In genomic region chr17:56842173-56842572, GRCm38 (mm10) we compare ENCODE assay signal across 24 mouse cellular contexts. TPM values are rescaled to one million over a fixed set of nuclear protein-coding genes. Genes with fewer than 3 reads are reported as not detected.
DNase-seq lines count a peak whose midpoint lies in the region; ATAC-seq lines count a peak whose summit lies in the region.
"Had no signal": no experiment of that assay in that cellular context is flagged by ENCODE, and none has a peak within 500 bp of the region (broad histone marks: within the 10 kb centered on the region; RNA-seq: fewer than 3 reads in every experiment).

No protein-coding gene starts in this region.

- H3K36me3 ChIP-seq in hindbrain, embryonic 12.5 days, result no peaks in the 10 kb centered on the region
- H3K36me3 ChIP-seq: embryonic facial prominence, embryonic 10.5 days; heart, embryonic 15.5 days had no signal

- WGBS in hindbrain, embryonic 12.5 days, result 87% methylated on average over 5 of the region's 5 CpGs

- no peaks in the 10 kb centered on the region for H3K27me3 ChIP-seq in hindbrain, embryonic 12.5 days
- H3K27me3 ChIP-seq: heart, embryonic 15.5 days had no signal

- H3K9ac ChIP-seq in hindbrain, embryonic 12.5 days, result no peak overlapping the region
- H3K9ac ChIP-seq: heart, embryonic 15.5 days; hindbrain, embryonic 14.5 days had no signal

- peak; percentile 42; the same call in 1 of the 2 replicates for ATAC-seq in common myeloid progenitor, adult 5-6 weeks (replicated peaks; ENCODE audit: low read depth, poor library complexity, severe bottlenecking)
- peak; percentile 43; the same call in 1 of the 2 replicates for ATAC-seq in megakaryocyte, adult 5-6 weeks (ENCODE audit: poor library complexity, severe bottlenecking)
- ATAC-seq in hindbrain, embryonic 12.5 days (ENCODE audit: low FRiP score), result no peak
- ATAC-seq: forebrain, embryonic 14.5 days had no signal

- no peak overlapping the region for H3K4me2 ChIP-seq in hindbrain, embryonic 12.5 days (replicated peaks)
- H3K4me2 ChIP-seq: heart, embryonic 11.5 days; heart, embryonic 15.5 days; hindbrain, embryonic 14.5 days had no signal

- no peaks in the 10 kb centered on the region for H3K4me1 ChIP-seq in hindbrain, embryonic 12.5 days
- H3K4me1 ChIP-seq: embryonic facial prominence, embryonic 10.5 days; heart, embryonic 15.5 days had no signal

- H3K9me3 ChIP-seq in hindbrain, embryonic 12.5 days (replicated peaks), result no peaks in the 10 kb centered on the region
- H3K9me3 ChIP-seq: embryonic facial prominence, embryonic 10.5 days; heart, embryonic 15.5 days had no signal

- peak; percentile 51 for DNase-seq in lung, postnatal 36 days
- DNase-seq in lung, postnatal 14 days, result no peak
- DNase-seq in adrenal gland, adult (ENCODE audit: inconsistent age in 2 of 2, low spot score in 1 of 2), result no peak
- DNase-seq in right cerebral cortex, postnatal 14 days, result no peak
- DNase-seq: adrenal gland, adult 2 months; adrenal gland, postnatal 25 days; cerebellum, adult 18-20 months; cerebellum, adult 9-11 months; cerebellum, postnatal 36 days; heart, adult 2 months; heart, postnatal 14 days had no signal

- H3K27ac ChIP-seq in hindbrain, embryonic 12.5 days, result no peak overlapping the region
- H3K27ac ChIP-seq: embryonic facial prominence, embryonic 10.5 days; gastrocnemius, adult 2 months; heart, adult 2 months; heart, embryonic 15.5 days; hindbrain, embryonic 14.5 days had no signal

- H3K4me3 ChIP-seq in hindbrain, embryonic 12.5 days, result no peak overlapping the region
- H3K4me3 ChIP-seq: embryonic facial prominence, embryonic 10.5 days; gastrocnemius, adult 2 months; heart, adult 2 months; heart, embryonic 15.5 days had no signal

RNA-seq across cellular contexts. Expression of gene Rfx2, which starts 11.4 kb away (rescaled TPM):
- 7.6 and 7.7 TPM in 2 replicates for total RNA-seq in common myeloid progenitor, adult 5-6 weeks (2017)
- 5.0 and 5.2 TPM in 2 replicates for total RNA-seq in megakaryocyte, adult 5-6 weeks (2015)
- 1.7 and 2.8 TPM in 2 replicates for total RNA-seq in megakaryocyte, adult 5-6 weeks (2017)
- polyA plus RNA-seq in hindbrain, embryonic 12.5 days (2016; fragmentation: Nextera tagmentation; extraction: Ambion mirVana), result 8.7 and 10.2 TPM in 2 replicates

RNA-seq across cellular contexts. Expression of gene Acsbg2, which starts 32.1 kb away (rescaled TPM):
- not detected in 2 replicates for total RNA-seq in common myeloid progenitor, adult 5-6 weeks (2017)
- not detected in 2 replicates for total RNA-seq in megakaryocyte, adult 5-6 weeks (2015)
- total RNA-seq in megakaryocyte, adult 5-6 weeks (2017), result not detected in 2 replicates
- polyA plus RNA-seq in hindbrain, embryonic 12.5 days (2016; fragmentation: Nextera tagmentation; extraction: Ambion mirVana), result not detected in 2 replicates
- total RNA-seq: gastrocnemius, adult 2 months; gastrocnemius, postnatal 4 days; heart, adult 2 months; heart, postnatal 14 days; hematopoietic stem cell, adult 5-6 weeks; MEL had no signal
- polyA plus RNA-seq: embryonic facial prominence, embryonic 10.5 days; embryonic facial prominence, embryonic 14.5 days; forebrain, embryonic 14.5 days; heart, embryonic 11.5 days; heart, embryonic 15.5 days; hindbrain, embryonic 14.5 days had no signal

RNA-seq across cellular contexts. Expression of gene 1700061G19Rik, which starts 33.1 kb away (rescaled TPM):
- total RNA-seq in common myeloid progenitor, adult 5-6 weeks (2017), result 0.05 TPM in 1 of 2 replicates, not detected in the other
- 0.32 and 0.40 TPM in 2 replicates for total RNA-seq in megakaryocyte, adult 5-6 weeks (2015)
- 0.07 and 0.53 TPM in 2 replicates for total RNA-seq in megakaryocyte, adult 5-6 weeks (2017)
- 0.27 and 0.52 TPM in 2 replicates for polyA plus RNA-seq in hindbrain, embryonic 12.5 days (2016; fragmentation: Nextera tagmentation; extraction: Ambion mirVana)
- total RNA-seq: gastrocnemius, adult 2 months; gastrocnemius, postnatal 4 days; heart, adult 2 months; heart, postnatal 14 days; hematopoietic stem cell, adult 5-6 weeks had no signal
